Mouse (Mus musculus): ENCODE measurements around the gene Spata18.

DNA sequence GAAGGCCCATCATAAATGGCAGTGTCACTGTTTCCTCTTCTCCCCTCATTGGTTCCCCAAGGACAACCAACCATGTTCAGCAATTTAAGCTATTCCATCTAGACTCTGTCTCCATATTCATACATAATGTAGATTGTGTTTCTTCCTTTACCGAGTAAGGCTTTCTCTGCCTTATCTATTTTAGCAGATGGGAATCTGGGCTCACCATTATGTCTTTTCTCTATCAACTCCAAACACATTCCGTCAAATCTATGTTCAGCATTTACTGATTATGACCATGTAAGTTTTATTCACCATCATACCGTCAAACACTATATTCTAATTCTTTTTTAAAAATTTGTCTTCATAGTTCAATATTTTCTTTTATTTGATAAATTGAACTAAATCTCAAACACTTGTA is 10.1 kb upstream of the Spata18 start:
- TF ChIP-seq CTCF (IDR thresholded peaks at IDR 0.05; ENCODE audit: low read depth, low read length) (no peak), POLR2A (IDR thresholded peaks at IDR 0.05; ENCODE audit: borderline replicate concordance, low read depth, low read length) (no peak)
